Mouse (Mus musculus): ENCODE measurements around the gene Ube2q2. TPM values are rescaled to one million over a fixed set of nuclear protein-coding genes. Genes with fewer than 3 reads are reported as not detected.
"Not testable (repeated sequence)": the region's sequence is repeated elsewhere in the genome, so short reads cannot be mapped to it uniquely, and the experiment has no call there.

The Ube2q2 gene
- polyA plus RNA-seq, 1 experiment from 2014 or later: 24.8 TPM

GRCm38 (mm10) chr9:55236235-55237165, 87.8 kb downstream of the Ube2q2 start:
- no peak overlapping the region for H3K9ac ChIP-seq (replicated peaks; ENCODE audit: low read depth, low read length)
- no peaks in the 10 kb centered on the region for H3K36me3 ChIP-seq (ENCODE audit: control insufficient read depth, insufficient read depth, low read length)
- H3K9me3 ChIP-seq (ENCODE audit: control insufficient read depth, low read depth, low read length): no peaks in the 10 kb centered on the region
- H3K4me3 ChIP-seq (ENCODE audit: low read depth, low read length): no peak overlapping the region
- no peak overlapping the region for H3K4me2 ChIP-seq (replicated peaks; ENCODE audit: low read depth, low read length)
- no peaks in the 10 kb centered on the region for H3K27me3 ChIP-seq (ENCODE audit: control insufficient read depth, insufficient read depth, low read length)
- H3K4me1 ChIP-seq (ENCODE audit: control insufficient read depth, insufficient read depth, low read length): no peaks in the 10 kb centered on the region
- 65% methylated on average over 13 of the region's 13 CpGs for WGBS
- no peak overlapping the region for H3K27ac ChIP-seq (ENCODE audit: low read length)
- no peak for ATAC-seq (ENCODE audit: insufficient number of reproducible peaks, insufficient read depth, low FRiP score, low read depth)

DNA sequence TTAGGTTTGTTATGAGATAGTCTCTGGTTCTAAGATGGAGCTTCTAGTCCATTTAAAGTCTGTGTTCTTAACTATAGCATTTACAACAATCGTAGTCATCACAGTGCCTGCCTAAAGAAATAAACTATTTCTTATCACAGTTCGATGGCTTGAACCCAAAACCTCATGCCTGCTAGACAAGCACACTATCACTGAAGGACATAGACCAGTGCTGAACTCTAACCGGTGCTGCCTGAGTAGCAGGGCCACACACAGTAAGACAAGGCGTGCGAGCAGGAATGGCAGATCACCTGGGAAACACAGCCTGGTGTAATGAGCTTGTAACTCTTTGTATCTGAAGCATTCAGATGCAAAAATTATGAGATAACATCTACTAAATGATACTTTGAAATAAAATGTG, 92.2 kb downstream of the Ube2q2 start:
- no peaks in the 10 kb centered on the region for H3K36me3 ChIP-seq (ENCODE audit: control insufficient read depth, insufficient read depth, low read length)
- no peaks in the 10 kb centered on the region for H3K4me1 ChIP-seq (ENCODE audit: control insufficient read depth, insufficient read depth, low read length)
- H3K27ac ChIP-seq (ENCODE audit: low read length): no peak overlapping the region
- no peak overlapping the region for H3K4me3 ChIP-seq (ENCODE audit: low read depth, low read length)
- no peak for ATAC-seq (ENCODE audit: insufficient number of reproducible peaks, insufficient read depth, low FRiP score, low read depth)
- no peak overlapping the region for H3K4me2 ChIP-seq (replicated peaks; ENCODE audit: low read depth, low read length)
- H3K9ac ChIP-seq (replicated peaks; ENCODE audit: low read depth, low read length): no peak overlapping the region
- 82% methylated on average over 5 of the region's 5 CpGs for WGBS
- H3K27me3 ChIP-seq (ENCODE audit: control insufficient read depth, insufficient read depth, low read length): no peaks in the 10 kb centered on the region
- H3K9me3 ChIP-seq (ENCODE audit: control insufficient read depth, low read depth, low read length): no peaks in the 10 kb centered on the region

- Histone ChIP-seq H3K9me3 (ENCODE audit: control insufficient read depth, low read depth, low read length) (no peaks in the 10 kb centered on the region), H3K9ac (replicated peaks; ENCODE audit: low read depth, low read length) (no peak overlapping the region), H3K36me3 (ENCODE audit: control insufficient read depth, insufficient read depth, low read length) (no peaks in the 10 kb centered on the region), H3K27ac (ENCODE audit: low read length) (no peak overlapping the region), H3K4me1 (ENCODE audit: control insufficient read depth, insufficient read depth, low read length) (no peaks in the 10 kb centered on the region), H3K27me3 (ENCODE audit: control insufficient read depth, insufficient read depth, low read length) (no peaks in the 10 kb centered on the region), H3K4me2 (replicated peaks; ENCODE audit: low read depth, low read length) (peak overlapping the region; percentile 34), H3K4me3 (ENCODE audit: low read depth, low read length) (peak overlapping the region; percentile 21)
- WGBS: 33% methylated on average over 24 of the region's 24 CpGs
- ATAC-seq (ENCODE audit: insufficient number of reproducible peaks, insufficient read depth, low FRiP score, low read depth): no peak
These were observed 93.4 kb downstream of the Ube2q2 start for GRCm38 (mm10) chr9:55241863-55242685.

GRCm38 (mm10) chr9:55243280-55243679, 94.6 kb downstream of the Ube2q2 start:
- Histone ChIP-seq H3K9ac (replicated peaks; ENCODE audit: low read depth, low read length) (no peak overlapping the region), H3K4me2 (replicated peaks; ENCODE audit: low read depth, low read length) (no peak overlapping the region), H3K9me3 (ENCODE audit: control insufficient read depth, low read depth, low read length) (no peaks in the 10 kb centered on the region), H3K27me3 (ENCODE audit: control insufficient read depth, insufficient read depth, low read length) (no peaks in the 10 kb centered on the region), H3K4me3 (ENCODE audit: low read depth, low read length) (no peak overlapping the region), H3K36me3 (ENCODE audit: control insufficient read depth, insufficient read depth, low read length) (no peaks in the 10 kb centered on the region), H3K4me1 (ENCODE audit: control insufficient read depth, insufficient read depth, low read length) (no peaks in the 10 kb centered on the region), H3K27ac (ENCODE audit: low read length) (no peak overlapping the region)
- ATAC-seq (ENCODE audit: insufficient number of reproducible peaks, insufficient read depth, low FRiP score, low read depth): no peak
- 70% methylated on average over 3 of the region's 3 CpGs for WGBS

- H3K4me1 ChIP-seq (ENCODE audit: control insufficient read depth, insufficient read depth, low read length): no peaks in the 10 kb centered on the region
- no peaks in the 10 kb centered on the region for H3K9me3 ChIP-seq (ENCODE audit: control insufficient read depth, low read depth, low read length)
- WGBS: 72% methylated on average over 3 of the region's 3 CpGs
- no peaks in the 10 kb centered on the region for H3K27me3 ChIP-seq (ENCODE audit: control insufficient read depth, insufficient read depth, low read length)
- no peak overlapping the region for H3K4me3 ChIP-seq (ENCODE audit: low read depth, low read length)
- H3K9ac ChIP-seq (replicated peaks; ENCODE audit: low read depth, low read length): no peak overlapping the region
- no peak overlapping the region for H3K27ac ChIP-seq (ENCODE audit: low read length)
- no peaks in the 10 kb centered on the region for H3K36me3 ChIP-seq (ENCODE audit: control insufficient read depth, insufficient read depth, low read length)
- ATAC-seq (ENCODE audit: insufficient number of reproducible peaks, insufficient read depth, low FRiP score, low read depth): no peak
- no peak overlapping the region for H3K4me2 ChIP-seq (replicated peaks; ENCODE audit: low read depth, low read length)
These were observed 95.4 kb downstream of the Ube2q2 start for GRCm38 (mm10) chr9:55244079-55244478.

DNA sequence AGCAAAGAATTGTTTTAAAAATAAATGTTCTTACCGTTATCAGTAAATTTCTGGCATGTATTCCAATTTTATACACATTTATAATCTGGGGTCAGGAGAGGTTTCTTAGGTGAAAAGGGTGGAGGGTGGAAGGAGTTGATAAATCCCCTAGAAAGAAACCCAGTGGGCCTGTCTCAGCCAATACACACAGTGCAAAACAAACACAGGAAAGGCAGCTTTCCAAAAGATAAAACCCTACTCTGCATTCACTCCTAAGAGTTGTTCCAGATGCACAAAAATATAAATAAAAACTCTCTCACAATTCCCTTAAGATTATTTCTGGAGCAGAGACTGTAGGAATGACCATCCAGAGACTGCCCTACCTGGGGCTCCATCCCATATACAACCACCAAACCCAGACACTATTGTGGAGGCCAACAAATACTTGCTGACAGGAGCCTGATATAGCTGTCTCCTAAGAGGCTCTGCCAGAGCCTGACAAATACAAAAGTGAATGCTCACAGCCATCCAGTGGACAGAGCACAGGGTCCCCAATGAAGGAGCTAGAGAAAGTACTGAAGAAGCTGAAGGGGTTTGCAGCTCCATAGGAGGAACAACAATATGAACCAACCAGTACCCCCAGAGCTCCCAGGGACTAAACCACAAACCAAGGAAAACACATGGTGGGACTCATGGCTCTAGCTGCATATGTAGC, 96.5 kb downstream of the Ube2q2 start:
- not testable (repeated sequence) for H3K4me1 ChIP-seq (ENCODE audit: control insufficient read depth, insufficient read depth, low read length); H3K36me3 ChIP-seq (ENCODE audit: control insufficient read depth, insufficient read depth, low read length); H3K9me3 ChIP-seq (ENCODE audit: control insufficient read depth, low read depth, low read length); H3K9ac ChIP-seq (replicated peaks; ENCODE audit: low read depth, low read length); H3K4me3 ChIP-seq (ENCODE audit: low read depth, low read length); H3K4me2 ChIP-seq (replicated peaks; ENCODE audit: low read depth, low read length); H3K27ac ChIP-seq (ENCODE audit: low read length); ATAC-seq (ENCODE audit: insufficient number of reproducible peaks, insufficient read depth, low FRiP score, low read depth); H3K27me3 ChIP-seq (ENCODE audit: control insufficient read depth, insufficient read depth, low read length)
- 79% methylated on average over 1 of the region's 1 CpGs for WGBS

GRCm38 (mm10) chr9:55246440-55246839, 97.8 kb downstream of the Ube2q2 start:
- Histone ChIP-seq H3K36me3 (ENCODE audit: control insufficient read depth, insufficient read depth, low read length) (no peaks in the 10 kb centered on the region), H3K9ac (replicated peaks; ENCODE audit: low read depth, low read length) (no peak overlapping the region), H3K4me1 (ENCODE audit: control insufficient read depth, insufficient read depth, low read length) (no peaks in the 10 kb centered on the region), H3K4me2 (replicated peaks; ENCODE audit: low read depth, low read length) (no peak overlapping the region), H3K27ac (ENCODE audit: low read length) (no peak overlapping the region), H3K4me3 (ENCODE audit: low read depth, low read length) (no peak overlapping the region), H3K27me3 (ENCODE audit: control insufficient read depth, insufficient read depth, low read length) (no peaks in the 10 kb centered on the region), H3K9me3 (ENCODE audit: control insufficient read depth, low read depth, low read length) (no peaks in the 10 kb centered on the region)
- 45% methylated on average over 8 of the region's 8 CpGs for WGBS
- ATAC-seq (ENCODE audit: insufficient number of reproducible peaks, insufficient read depth, low FRiP score, low read depth): no peak

DNA sequence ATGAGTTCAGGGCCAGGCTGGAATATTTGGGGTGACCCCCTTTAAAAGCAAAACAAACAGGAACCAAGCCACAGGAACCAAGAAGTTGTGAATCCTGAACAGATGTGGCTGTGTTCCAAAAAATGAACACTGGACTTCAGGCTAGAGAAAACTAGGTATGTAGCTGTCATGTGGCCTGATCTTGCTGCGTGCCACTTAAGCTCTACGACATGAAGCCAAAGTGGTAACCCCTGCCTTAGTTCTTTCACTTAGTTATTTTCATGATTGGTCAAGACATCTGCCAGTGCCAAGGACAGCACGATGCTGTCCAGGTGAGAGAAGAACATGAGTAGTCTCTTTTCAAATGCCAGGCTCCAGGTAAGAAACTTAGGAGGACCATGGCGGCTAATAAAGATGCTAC, 98.3 kb downstream of the Ube2q2 start:
- Histone ChIP-seq H3K27ac (ENCODE audit: low read length) (no peak overlapping the region), H3K27me3 (ENCODE audit: control insufficient read depth, insufficient read depth, low read length) (no peaks in the 10 kb centered on the region), H3K36me3 (ENCODE audit: control insufficient read depth, insufficient read depth, low read length) (no peaks in the 10 kb centered on the region), H3K4me3 (ENCODE audit: low read depth, low read length) (no peak overlapping the region), H3K9me3 (ENCODE audit: control insufficient read depth, low read depth, low read length) (no peaks in the 10 kb centered on the region), H3K4me2 (replicated peaks; ENCODE audit: low read depth, low read length) (no peak overlapping the region), H3K9ac (replicated peaks; ENCODE audit: low read depth, low read length) (no peak overlapping the region), H3K4me1 (ENCODE audit: control insufficient read depth, insufficient read depth, low read length) (no peaks in the 10 kb centered on the region)
- ATAC-seq (ENCODE audit: insufficient number of reproducible peaks, insufficient read depth, low FRiP score, low read depth): no peak
- 88% methylated on average over 4 of the region's 4 CpGs for WGBS
